Mouse (Mus musculus) forebrain, embryonic 13.5 days (tissue): Measurements from ENCODE around the gene Vps35l. TPM values are rescaled to one million over a fixed set of nuclear protein-coding genes. Genes with fewer than 3 reads are reported as not detected.

Experiments
- ATAC-seq: fragments of 200-750 bp; cut with Nextera tagmentation; 2 replicates; pipeline ENCODE4 v1.8.0; 2017
- H3K27ac ChIP-seq: fragments of 300-500 bp; sonication (generic); 2 replicates; pipeline ENCODE4 v1.5.1; 2015; ENCODE audit warnings: inconsistent platforms, mild to moderate bottlenecking, moderate library complexity
- H3K27me3 ChIP-seq: fragments of 300-500 bp; sonication (generic); 2 replicates; pipeline ENCODE4 v1.6.1; 2015; ENCODE audit warnings: mild to moderate bottlenecking, inconsistent platforms
- H3K36me3 ChIP-seq: fragments of 300-500 bp; sonication (generic); 2 replicates; pipeline ENCODE4 v1.6.1; 2015; ENCODE audit warnings: mild to moderate bottlenecking, inconsistent platforms; ENCODE audit not compliant: poor library complexity, severe bottlenecking
- H3K4me1 ChIP-seq: fragments of 300-500 bp; sonication (generic); 2 replicates; pipeline ENCODE4 v1.6.1; 2015; ENCODE audit warnings: inconsistent platforms
- H3K4me2 ChIP-seq: fragments of 300-500 bp; sonication (generic); 2 replicates; pipeline ENCODE4 v1.6.1; 2015; ENCODE audit warnings: inconsistent platforms, mild to moderate bottlenecking, moderate library complexity
- H3K4me3 ChIP-seq: fragments of 300-500 bp; sonication (generic); 2 replicates; pipeline ENCODE4 v1.5.1; 2015; ENCODE audit warnings: mild to moderate bottlenecking, inconsistent platforms
- H3K9ac ChIP-seq: fragments of 300-500 bp; sonication (generic); 2 replicates; pipeline ENCODE4 v1.6.1; 2015; ENCODE audit warnings: mild to moderate bottlenecking, inconsistent platforms
- H3K9me3 ChIP-seq: fragments of 300-500 bp; sonication (generic); replicated peaks from 2 replicates; pipeline ENCODE4 v1.6.1; 2016; ENCODE audit warnings: inconsistent platforms
- WGBS: fragments of 180-500 bp; shearing (Covaris S2); methylation state at CpG from one replicate; pipeline ENCODE4 v1.1.7; 2015; 5-methylcytosine and 5-hydroxymethylcytosine counted together
- polyA plus RNA-seq: library from polyadenylated mRNA; unstranded; fragments of >200 nt; fragmentation: Nextera tagmentation; extraction: Ambion mirVana; gene quantifications from 2 replicates; pipeline ENCODE4 v1.2.1, GENCODE M21; 2015

The Vps35l gene
- polyA plus RNA-seq, 1 experiment from 2014 or later, result 84.2 TPM

DNA sequence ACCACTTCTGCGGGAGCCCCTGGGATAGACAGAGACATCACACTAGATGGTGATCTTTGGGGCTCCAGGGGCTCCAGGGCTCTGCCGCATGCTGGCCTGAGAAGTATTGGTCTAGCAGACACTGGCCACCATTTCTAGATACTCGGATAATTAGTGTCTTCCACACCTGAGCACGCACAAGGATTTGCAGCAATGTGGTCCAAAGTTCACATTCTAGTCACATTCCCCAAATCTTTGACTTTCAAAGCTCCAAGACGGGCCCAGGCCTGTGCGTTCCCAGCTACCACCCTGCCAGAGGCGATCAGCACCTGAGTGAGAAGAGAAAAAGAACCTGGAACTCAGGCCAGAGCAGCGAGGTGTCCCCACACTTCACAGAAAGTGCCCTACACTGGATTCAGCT is 25.6 kb downstream of the Vps35l start:
- Histone ChIP-seq H3K9ac (no peak overlapping the region), H3K36me3 (peaks cover 36% of the 10 kb centered on the region), H3K9me3 (no peaks in the 10 kb centered on the region), H3K4me3 (no peak overlapping the region), H3K4me2 (no peak overlapping the region), H3K27ac (no peak overlapping the region), H3K4me1 (peaks cover 7% of the 10 kb centered on the region), H3K27me3 (no peaks in the 10 kb centered on the region)
- 75% methylated on average over 8 of the region's 8 CpGs for WGBS
- ATAC-seq, result peak; percentile 13; the same call in 1 of the 2 replicates

DNA sequence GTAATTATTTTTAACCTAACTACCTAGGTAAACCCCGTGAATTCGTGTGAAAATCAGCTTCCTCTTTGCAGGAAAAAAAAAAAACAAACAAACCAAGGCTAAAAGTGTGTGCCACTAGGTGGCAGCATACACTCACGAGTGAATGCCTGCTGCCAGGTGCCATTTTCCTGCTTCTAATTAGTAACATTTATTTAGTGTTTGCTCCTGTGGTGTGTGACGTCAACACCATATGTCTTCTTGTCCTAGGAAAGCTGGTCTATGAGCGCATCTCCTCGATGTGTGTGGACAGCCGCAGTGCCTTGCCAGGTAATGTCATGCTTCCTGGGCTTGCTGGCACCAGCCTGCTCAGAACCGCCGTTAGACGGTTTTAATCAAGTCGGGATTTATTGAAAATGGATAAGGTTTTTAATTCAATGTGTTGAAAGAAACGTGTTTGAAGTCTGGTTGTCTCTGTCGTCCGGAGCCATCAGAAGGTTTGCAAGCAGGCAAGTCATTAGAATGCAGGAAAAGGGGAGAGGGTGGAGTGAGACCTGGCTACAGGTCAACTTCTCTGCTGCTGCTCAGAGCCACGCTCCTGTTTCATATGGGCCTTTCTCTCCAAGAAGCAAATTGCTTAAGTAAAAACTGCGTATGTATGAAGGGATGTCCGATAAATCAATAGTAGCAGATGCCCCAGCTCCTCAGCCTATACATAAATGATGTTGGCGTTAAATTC is 26.2 kb downstream of the Vps35l start:
- 52% methylated on average over 18 of the region's 18 CpGs for WGBS
- H3K4me3 ChIP-seq, result no peak overlapping the region
- no peaks in the 10 kb centered on the region for H3K9me3 ChIP-seq
- peak; percentile 84 for ATAC-seq
- H3K4me2 ChIP-seq, result 0 out of 2 replicates have a peak overlapping the region, but pooled peaks have one; percentile 15
- H3K9ac ChIP-seq, result peak overlapping the region; percentile 34; the same call in 1 of the 2 replicates
- peaks cover 30% of the 10 kb centered on the region for H3K36me3 ChIP-seq
- peak overlapping the region; percentile 48 for H3K27ac ChIP-seq
- peaks cover 7% of the 10 kb centered on the region for H3K4me1 ChIP-seq
- H3K27me3 ChIP-seq, result no peaks in the 10 kb centered on the region

DNA sequence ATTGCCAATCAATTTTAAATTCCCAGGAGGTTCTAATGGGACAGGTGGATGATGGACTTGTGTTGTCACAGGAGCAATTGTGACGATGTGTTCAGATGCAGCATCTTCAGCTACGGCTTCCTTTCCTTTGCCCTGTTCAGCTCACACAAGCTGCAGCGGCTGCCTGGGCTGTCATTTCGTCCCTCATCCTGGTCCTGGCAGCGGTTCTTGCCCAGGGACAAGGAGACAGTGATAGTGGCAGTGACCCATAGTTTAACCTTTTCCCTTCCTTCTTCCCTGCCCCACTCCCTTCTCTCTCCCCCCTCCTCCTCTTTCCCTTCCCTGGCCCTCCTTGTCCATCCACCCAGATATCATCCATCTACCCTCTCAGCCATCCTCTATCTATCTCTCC is 26.8 kb downstream of the Vps35l start:
- 0 out of 2 replicates have a peak, but pooled peaks have one; percentile 14 for ATAC-seq
- Histone ChIP-seq H3K4me1 (peaks cover 7% of the 10 kb centered on the region), H3K4me2 (no peak overlapping the region), H3K36me3 (peaks cover 24% of the 10 kb centered on the region), H3K9me3 (no peaks in the 10 kb centered on the region), H3K27me3 (no peaks in the 10 kb centered on the region), H3K27ac (peak overlapping the region; percentile 48), H3K9ac (no peak overlapping the region), H3K4me3 (no peak overlapping the region)
- 86% methylated on average over 5 of the region's 5 CpGs for WGBS

DNA sequence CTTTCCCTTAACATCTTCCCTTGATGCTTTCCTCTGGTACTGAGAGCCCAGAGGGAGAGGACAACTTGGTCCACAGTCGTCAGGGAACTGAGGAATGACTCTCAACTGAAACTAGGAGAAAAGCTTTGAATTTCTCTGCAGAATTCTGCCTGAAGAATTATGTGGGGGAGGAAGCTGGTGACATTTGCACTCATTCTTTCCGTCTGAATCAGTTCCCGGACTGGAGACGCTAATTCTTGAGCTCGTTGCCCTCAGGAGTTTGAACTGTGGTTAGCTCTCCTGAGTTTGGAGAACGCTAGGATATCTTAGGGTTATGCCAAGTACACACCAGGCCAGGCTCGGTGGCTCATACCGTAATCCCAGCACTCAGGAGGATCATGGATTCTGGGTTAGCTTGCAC is 29.2 kb downstream of the Vps35l start:
- Histone ChIP-seq H3K27ac (no peak overlapping the region), H3K4me3 (no peak overlapping the region), H3K27me3 (no peaks in the 10 kb centered on the region), H3K9ac (no peak overlapping the region), H3K4me2 (no peak overlapping the region), H3K9me3 (no peaks in the 10 kb centered on the region), H3K36me3 (peaks cover 20% of the 10 kb centered on the region), H3K4me1 (peaks cover 7% of the 10 kb centered on the region)
- 86% methylated on average over 8 of the region's 8 CpGs for WGBS
- ATAC-seq, result no peak

DNA sequence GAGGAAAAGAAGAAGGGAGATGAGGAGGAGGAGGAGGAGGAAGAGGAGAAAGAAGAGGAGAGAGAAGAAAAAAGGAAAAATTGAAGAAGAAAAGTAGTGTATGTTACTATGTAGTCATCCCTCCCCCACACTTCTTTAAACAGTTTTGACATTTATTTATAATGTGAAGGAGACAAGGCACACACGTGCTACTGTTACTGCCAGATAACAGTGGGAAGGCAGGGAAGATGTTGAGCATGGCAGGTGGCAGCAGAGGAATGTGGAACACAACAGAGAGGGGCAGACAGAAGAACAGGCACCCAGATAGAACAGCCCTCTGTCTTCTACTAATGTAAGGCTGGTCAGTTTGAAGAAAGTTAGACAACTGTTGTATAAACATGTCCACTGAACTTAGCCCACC is 29.6 kb downstream of the Vps35l start:
- H3K4me2 ChIP-seq, result no peak overlapping the region
- H3K27me3 ChIP-seq, result no peaks in the 10 kb centered on the region
- H3K4me1 ChIP-seq, result peaks cover 7% of the 10 kb centered on the region
- no peak overlapping the region for H3K27ac ChIP-seq
- no peaks in the 10 kb centered on the region for H3K9me3 ChIP-seq
- WGBS, result 50% methylated on average over 1 of the region's 1 CpGs
- no peak overlapping the region for H3K4me3 ChIP-seq
- H3K36me3 ChIP-seq, result peaks cover 20% of the 10 kb centered on the region
- no peak for ATAC-seq
- no peak overlapping the region for H3K9ac ChIP-seq

DNA sequence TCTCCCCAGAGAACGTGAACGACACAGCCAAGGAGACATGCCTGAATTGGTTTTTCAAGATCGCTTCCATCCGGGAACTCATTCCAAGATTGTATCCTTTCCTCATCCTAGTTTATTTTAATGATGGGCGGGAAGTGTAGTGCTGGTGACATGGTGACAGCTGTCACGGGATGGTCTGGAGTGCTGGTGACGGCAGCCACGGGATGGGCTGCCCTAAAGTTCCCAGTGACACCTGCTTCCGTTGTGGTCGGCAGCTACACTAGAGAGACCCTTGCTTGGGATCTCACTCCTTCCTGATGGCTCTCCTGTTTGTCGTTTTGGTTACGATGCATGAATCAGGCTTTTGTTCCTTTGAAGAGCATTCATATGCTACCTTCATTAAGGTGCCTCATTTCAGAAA is 33.0 kb downstream of the Vps35l start:
- Histone ChIP-seq H3K4me2 (no peak overlapping the region), H3K36me3 (peaks cover 45% of the 10 kb centered on the region), H3K4me1 (peaks cover 18% of the 10 kb centered on the region), H3K9me3 (no peaks in the 10 kb centered on the region), H3K9ac (no peak overlapping the region), H3K4me3 (no peak overlapping the region), H3K27ac (no peak overlapping the region), H3K27me3 (no peaks in the 10 kb centered on the region)
- 87% methylated on average over 12 of the region's 12 CpGs for WGBS
- no peak for ATAC-seq

DNA sequence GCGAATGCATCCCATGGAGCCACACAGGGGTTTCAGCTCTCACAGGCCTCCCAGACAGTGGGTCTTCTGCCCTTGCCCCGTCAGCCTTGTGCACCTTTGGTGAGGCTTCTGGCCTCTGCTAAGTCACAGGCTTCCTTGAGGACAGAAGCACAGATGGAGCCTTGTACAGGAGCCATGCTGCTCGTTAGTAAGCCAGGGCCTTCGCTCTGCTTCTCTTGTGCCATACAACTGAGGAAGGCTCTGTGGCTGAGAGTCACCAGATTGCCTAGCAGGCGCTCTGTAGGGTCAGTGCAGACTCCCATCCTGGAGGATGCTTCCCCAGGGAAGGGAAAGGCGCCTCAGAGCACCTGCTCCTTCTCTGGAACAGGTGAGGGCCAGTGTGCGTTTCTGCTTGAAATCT is 36.0 kb downstream of the Vps35l start:
- Histone ChIP-seq H3K27me3 (no peaks in the 10 kb centered on the region), H3K27ac (peak overlapping the region; percentile 59), H3K9me3 (no peaks in the 10 kb centered on the region), H3K4me2 (no peak overlapping the region), H3K9ac (0 out of 2 replicates have a peak overlapping the region, but pooled peaks have one; percentile 16), H3K4me1 (peaks cover 26% of the 10 kb centered on the region), H3K4me3 (no peak overlapping the region), H3K36me3 (peaks cover 66% of the 10 kb centered on the region)
- ATAC-seq, result no peak
- WGBS, result 70% methylated on average over 7 of the region's 7 CpGs

DNA sequence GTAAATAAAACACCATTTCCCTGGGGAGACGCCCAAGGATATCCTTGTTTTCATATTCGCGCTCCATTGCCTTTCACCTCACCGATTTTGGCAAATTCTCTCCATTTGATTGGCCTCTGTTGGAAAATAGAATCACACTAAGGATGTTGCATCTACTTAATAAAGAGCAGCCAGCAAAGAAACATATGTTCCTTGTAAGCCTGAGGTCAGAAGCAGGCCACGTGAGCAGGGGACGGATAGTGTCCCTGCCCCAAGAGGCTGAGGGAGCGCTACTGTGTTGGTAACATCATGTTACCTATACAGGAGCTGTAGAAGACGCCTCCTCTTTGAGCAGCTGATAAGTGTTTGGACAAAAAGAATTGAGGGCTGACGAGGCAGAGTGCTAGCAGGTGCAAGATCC is 36.5 kb downstream of the Vps35l start:
- H3K9me3 ChIP-seq, result no peaks in the 10 kb centered on the region
- peaks cover 26% of the 10 kb centered on the region for H3K4me1 ChIP-seq
- no peak for ATAC-seq
- H3K4me2 ChIP-seq, result no peak overlapping the region
- peaks cover 71% of the 10 kb centered on the region for H3K36me3 ChIP-seq
- H3K27ac ChIP-seq, result no peak overlapping the region
- H3K9ac ChIP-seq, result no peak overlapping the region
- WGBS, result 74% methylated on average over 9 of the region's 9 CpGs
- H3K27me3 ChIP-seq, result no peaks in the 10 kb centered on the region
- H3K4me3 ChIP-seq, result no peak overlapping the region

DNA sequence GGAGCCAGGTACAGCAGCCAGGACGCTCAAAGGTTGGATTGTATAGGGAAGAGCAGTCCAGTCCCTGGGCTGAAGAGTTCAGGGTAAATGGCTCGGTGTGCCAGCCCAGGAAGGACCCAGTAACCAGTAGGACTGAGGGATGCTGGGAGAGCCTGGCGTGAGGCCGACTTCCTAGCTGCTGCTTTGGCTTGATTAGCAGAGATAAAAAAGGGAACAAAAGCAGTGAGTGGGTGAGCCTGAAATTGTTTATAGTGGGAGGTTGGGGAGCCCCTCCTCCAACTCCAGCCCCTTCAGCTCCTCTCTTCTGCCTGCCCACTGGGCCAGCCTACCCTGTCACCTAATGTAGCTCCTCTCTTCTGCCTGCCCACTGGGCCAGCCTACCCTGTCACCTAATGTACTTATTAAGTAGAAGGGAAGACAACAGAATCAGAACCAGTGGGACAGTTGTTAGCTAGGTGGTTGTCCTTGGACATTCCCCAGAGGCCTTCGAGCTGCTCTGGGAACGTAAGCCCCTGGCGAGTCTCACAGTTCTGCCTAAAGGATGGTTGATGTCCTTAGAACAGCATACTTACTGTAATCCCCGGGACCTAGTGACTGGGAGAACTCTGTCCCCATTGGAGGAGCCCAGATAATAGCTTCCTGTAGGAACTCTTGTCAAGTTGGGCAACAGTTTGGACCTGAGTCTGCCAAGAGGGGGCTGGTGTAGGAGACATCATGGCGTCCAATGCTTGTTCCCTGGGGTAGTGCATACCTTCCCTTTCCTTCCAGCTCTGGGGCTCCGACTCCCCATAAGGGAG is 37.8 kb downstream of the Vps35l start:
- 87% methylated on average over 10 of the region's 10 CpGs for whole genome bisulfite sequencing
- Histone ChIP-seq H3K36me3 (peaks cover 69% of the 10 kb centered on the region), H3K9ac (no peak overlapping the region), H3K9me3 (no peaks in the 10 kb centered on the region), H3K4me1 (peaks cover 26% of the 10 kb centered on the region), H3K27me3 (no peaks in the 10 kb centered on the region), H3K4me3 (no peak overlapping the region), H3K27ac (peak overlapping the region; percentile 79; the same call in 1 of the 2 replicates), H3K4me2 (no peak overlapping the region)
- no peak for ATAC-seq

DNA sequence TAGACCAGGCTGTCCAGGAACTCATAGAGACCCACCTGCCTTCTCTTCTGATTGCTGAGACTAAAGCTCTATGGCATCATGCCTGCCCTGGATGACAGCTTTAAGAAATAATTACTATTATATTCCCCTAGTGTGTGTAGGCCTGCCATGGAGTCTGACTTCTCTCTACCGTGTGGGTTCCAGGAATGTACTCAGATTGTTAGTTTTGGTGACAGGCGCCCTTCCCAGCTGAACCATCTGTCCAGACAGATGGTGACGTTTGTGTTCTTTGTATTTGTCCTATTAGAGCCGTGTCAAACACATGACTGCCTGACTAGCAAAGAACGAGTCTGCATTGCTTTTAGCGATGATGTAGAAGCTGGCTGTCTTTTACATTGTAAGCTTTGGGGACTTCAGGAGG is 38.5 kb downstream of the Vps35l start:
- Histone ChIP-seq H3K4me3 (no peak overlapping the region), H3K9ac (no peak overlapping the region), H3K4me1 (peaks cover 26% of the 10 kb centered on the region), H3K4me2 (no peak overlapping the region), H3K9me3 (no peaks in the 10 kb centered on the region), H3K36me3 (peaks cover 72% of the 10 kb centered on the region), H3K27ac (peak overlapping the region; percentile 79), H3K27me3 (no peaks in the 10 kb centered on the region)
- ATAC-seq, result peak; percentile 83
- 54% methylated on average over 6 of the region's 6 CpGs for WGBS

DNA sequence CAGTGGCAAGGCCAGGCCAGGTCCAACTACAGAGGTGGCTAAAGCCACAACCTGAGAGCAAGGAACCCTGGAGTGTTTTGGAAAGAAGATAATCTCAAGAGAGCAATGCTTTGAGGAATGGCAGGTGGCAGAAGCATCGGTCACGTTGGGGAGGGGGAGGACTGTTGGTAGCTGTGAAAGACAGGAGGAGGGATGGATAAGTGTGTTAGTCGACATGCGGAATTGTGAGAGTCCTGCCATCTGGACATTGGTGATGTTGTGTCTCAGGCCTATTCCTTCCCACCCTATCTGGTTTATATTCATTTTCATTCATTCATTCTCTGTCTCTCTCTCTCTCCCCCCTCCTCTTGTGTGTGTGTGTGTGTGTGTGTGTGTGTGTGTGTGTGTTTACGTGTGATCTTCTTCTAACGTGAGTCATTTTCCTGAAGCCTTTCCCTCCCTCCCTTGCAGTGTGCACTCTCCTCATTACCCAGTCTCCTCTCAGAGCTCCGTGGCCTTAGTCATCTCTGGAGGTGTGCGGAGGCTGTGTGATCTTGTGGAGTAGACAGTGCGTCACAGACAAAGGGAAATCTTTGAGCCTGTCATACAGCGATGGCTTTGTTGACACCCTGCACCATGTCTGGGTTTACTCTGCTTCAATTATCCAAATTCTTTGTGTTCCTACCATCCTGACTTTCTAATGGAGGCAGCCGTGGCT is 43.4 kb downstream of the Vps35l start:
- H3K4me1 ChIP-seq, result peaks cover 7% of the 10 kb centered on the region; the same call in 1 of the 2 replicates
- H3K4me2 ChIP-seq, result no peak overlapping the region
- WGBS, result 80% methylated on average over 11 of the region's 11 CpGs
- H3K4me3 ChIP-seq, result no peak overlapping the region
- no peaks in the 10 kb centered on the region for H3K9me3 ChIP-seq
- 0 out of 2 replicates have a peak, but pooled peaks have one; percentile 28 for ATAC-seq
- H3K9ac ChIP-seq, result no peak overlapping the region
- H3K27ac ChIP-seq, result peak overlapping the region; percentile 31; the same call in 1 of the 2 replicates
- H3K27me3 ChIP-seq, result no peaks in the 10 kb centered on the region
- H3K36me3 ChIP-seq, result peaks cover 57% of the 10 kb centered on the region

DNA sequence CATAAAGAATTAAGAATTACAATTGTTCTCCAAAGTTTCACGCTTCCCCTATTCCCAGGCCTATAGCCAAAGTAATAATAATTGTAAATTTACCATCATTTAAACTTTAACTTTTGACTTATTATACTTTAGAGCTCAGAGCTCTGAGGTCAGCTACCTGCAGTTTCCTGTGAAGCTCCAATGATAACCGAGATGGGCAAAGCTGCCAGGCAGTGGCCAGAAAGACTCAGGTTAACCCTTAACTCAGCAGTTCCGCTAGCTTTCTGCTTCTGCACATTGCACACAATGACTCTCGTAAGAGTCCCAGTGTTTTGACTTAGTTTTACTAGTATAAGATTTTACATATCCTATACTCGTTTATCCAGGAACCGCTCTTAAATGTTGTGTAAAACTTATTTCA is 46.1 kb downstream of the Vps35l start:
- Histone ChIP-seq H3K4me1 (no peaks in the 10 kb centered on the region), H3K4me2 (no peak overlapping the region), H3K4me3 (no peak overlapping the region), H3K36me3 (peaks cover 45% of the 10 kb centered on the region), H3K9ac (no peak overlapping the region), H3K27me3 (no peaks in the 10 kb centered on the region), H3K27ac (no peak overlapping the region), H3K9me3 (no peaks in the 10 kb centered on the region)
- no peak for ATAC-seq
- 81% methylated on average over 6 of the region's 6 CpGs for WGBS
